Mouse (Mus musculus): Measurements from ENCODE around the gene B3gat1.

- no peak for TF ChIP-seq CTCF (IDR thresholded peaks at IDR 0.05; ENCODE audit: extremely low read depth, insufficient read depth, low read length)
- no peak for TF ChIP-seq POLR2A (IDR thresholded peaks at IDR 0.05; ENCODE audit: extremely low read depth, insufficient read depth, low read length)
These were observed 43.4 kb upstream of the B3gat1 start for GRCm38 (mm10) chr9:26689956-26690698.

All from cortical plate, adult 2 months (tissue).